Comparison of ENCODE assay signal across 17 mouse cellular contexts in genomic region chr9:59991407-59991806, GRCm38 (mm10). TPM values are rescaled to one million over a fixed set of nuclear protein-coding genes. Genes with fewer than 3 reads are reported as not detected.
"Had no signal": no experiment of that assay in that cellular context is flagged by ENCODE, and none has a peak within 500 bp of the region (broad histone marks: within the 10 kb centered on the region; RNA-seq: fewer than 3 reads in every experiment).

No protein-coding gene starts in this region.

- ATAC-seq: intestine, embryonic 16.5 days; lung, postnatal 0 days had no signal

- H3K4me1 ChIP-seq: liver, embryonic 15.5 days; neural tube, embryonic 15.5 days had no signal

- H3K27ac ChIP-seq: left cerebral cortex, adult 2 months; liver, embryonic 15.5 days; midbrain, embryonic 10.5 days; neural tube, embryonic 15.5 days; stomach, postnatal 0 days had no signal

- H3K4me2 ChIP-seq: liver, embryonic 11.5 days; liver, embryonic 15.5 days; neural tube, embryonic 15.5 days had no signal

- H3K36me3 ChIP-seq: liver, embryonic 15.5 days; midbrain, embryonic 10.5 days; neural tube, embryonic 15.5 days had no signal

- DNase-seq: kidney, adult 2 months; lung, adult 2 months; lung, postnatal 4 days; midbrain, embryonic 14.5 days; right cerebral cortex, adult 18-20 months; right cerebral cortex, postnatal 25 days; thymus, postnatal 4 days had no signal

- H3K9ac ChIP-seq: liver, embryonic 15.5 days; neural tube, embryonic 15.5 days had no signal

- H3K9me3 ChIP-seq: liver, embryonic 15.5 days; midbrain, embryonic 10.5 days; neural tube, embryonic 15.5 days had no signal

- H3K4me3 ChIP-seq: left cerebral cortex, adult 2 months; liver, embryonic 15.5 days; midbrain, embryonic 10.5 days; myocyte; neural tube, embryonic 15.5 days had no signal

- H3K27me3 ChIP-seq: liver, embryonic 15.5 days; neural tube, embryonic 15.5 days had no signal

RNA-seq across cellular contexts. Expression of gene Nr2e3, which starts 30.9 kb away (rescaled TPM):
- polyA plus RNA-seq: liver, embryonic 15.5 days; lung, adult 2 months; lung, postnatal 0 days; midbrain, embryonic 10.5 days; midbrain, embryonic 14.5 days; myocyte; neural tube, embryonic 11.5 days; neural tube, embryonic 15.5 days; stomach, postnatal 0 days had no signal
